Mouse (Mus musculus): ENCODE measurements around the gene Tbc1d32. TPM values are rescaled to one million over a fixed set of nuclear protein-coding genes. Genes with fewer than 3 reads are reported as not detected.

Gene Tbc1d32
- polyA plus RNA-seq, 1 experiment from 2014 or later, result 4.8 TPM

GRCm38 (mm10) chr10:56106333-56106995 is 122.0 kb downstream of the Tbc1d32 start, which contains the start of gene Msl3l2:
Gene Msl3l2, plus strand, starts transcription at chr10:56106917.
- Histone ChIP-seq H3K9ac (peak within 1 kb of the TSS; percentile 24; the same call in 1 of the 2 replicates), H3K4me3 (peak within 1 kb of the TSS; percentile 25), H3K27me3 (no peaks in the 10 kb centered on the region), H3K4me2 (replicated peaks) (peak within 1 kb of the TSS; percentile 34), H3K4me1 (no peaks in the 10 kb centered on the region; the same call in 1 of the 2 replicates), H3K36me3 (no peaks in the 10 kb centered on the region), H3K27ac (0 out of 2 replicates have a peak within 1 kb of the TSS, but pooled peaks have one; percentile 41), H3K9me3 (no peaks in the 10 kb centered on the region)
- 33% methylated on average over 18 of the region's 18 CpGs for WGBS
- no peak for ATAC-seq (ENCODE audit: insufficient number of reproducible peaks, insufficient read depth, low FRiP score, low TSS enrichment)

GRCm38 (mm10) chr10:56099641-56100310 is 128.7 kb downstream of the Tbc1d32 start:
- Histone ChIP-seq H3K4me1 (no peaks in the 10 kb centered on the region), H3K4me3 (no peak overlapping the region), H3K27ac (no peak overlapping the region), H3K27me3 (no peaks in the 10 kb centered on the region), H3K9me3 (no peaks in the 10 kb centered on the region), H3K4me2 (replicated peaks) (no peak overlapping the region), H3K9ac (no peak overlapping the region), H3K36me3 (no peaks in the 10 kb centered on the region)
- WGBS, result 86% methylated on average over 3 of the region's 3 CpGs
- ATAC-seq (ENCODE audit: insufficient number of reproducible peaks, insufficient read depth, low FRiP score, low TSS enrichment), result no peak

DNA sequence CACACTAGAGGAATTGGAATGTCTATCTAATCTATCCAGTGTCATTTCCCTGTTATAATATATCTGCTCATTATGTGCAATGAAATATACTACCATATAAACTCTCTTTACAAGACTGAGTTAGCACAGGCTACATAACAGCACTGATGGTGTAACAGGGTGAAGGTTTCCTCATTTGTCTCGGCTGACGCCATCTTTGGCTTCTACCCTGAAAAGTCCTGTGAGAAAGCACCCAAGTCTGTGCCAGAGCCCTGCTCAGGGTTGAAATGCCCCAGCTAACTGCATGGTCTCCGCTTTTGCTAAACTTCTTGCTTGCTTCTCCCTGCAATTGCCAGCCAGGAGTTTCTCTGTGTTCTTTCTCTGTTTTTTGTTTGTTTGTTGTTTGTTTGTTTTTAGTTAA is 129.4 kb downstream of the Tbc1d32 start:
- H3K27ac ChIP-seq, result no peak overlapping the region
- no peaks in the 10 kb centered on the region for H3K36me3 ChIP-seq
- H3K27me3 ChIP-seq, result no peaks in the 10 kb centered on the region
- no peaks in the 10 kb centered on the region for H3K4me1 ChIP-seq
- no peak for ATAC-seq (ENCODE audit: insufficient number of reproducible peaks, insufficient read depth, low FRiP score, low TSS enrichment)
- H3K4me3 ChIP-seq, result no peak overlapping the region
- no peak overlapping the region for H3K4me2 ChIP-seq (replicated peaks)
- no peaks in the 10 kb centered on the region for H3K9me3 ChIP-seq
- H3K9ac ChIP-seq, result no peak overlapping the region
- 85% methylated on average over 3 of the region's 3 CpGs for WGBS

DNA sequence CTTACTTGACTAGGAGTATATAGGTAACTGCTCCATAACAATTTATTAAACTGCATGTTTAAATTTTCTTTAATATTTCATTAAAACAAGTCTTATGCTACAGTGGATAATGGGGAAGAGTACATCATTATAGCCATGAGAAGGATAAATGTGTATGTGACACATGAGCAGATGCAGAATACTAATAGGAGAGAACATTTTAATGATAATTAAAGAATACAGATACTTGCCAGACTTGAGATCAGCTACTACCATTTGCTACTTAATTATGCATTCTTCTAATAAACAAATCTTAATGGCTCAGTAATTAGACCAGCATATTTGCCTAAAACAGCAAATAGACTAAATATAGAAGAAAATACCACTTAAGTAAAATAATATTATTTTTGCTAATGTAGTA is 131.7 kb downstream of the Tbc1d32 start:
- no peak overlapping the region for H3K27ac ChIP-seq
- H3K4me1 ChIP-seq, result no peaks in the 10 kb centered on the region
- no peak overlapping the region for H3K4me3 ChIP-seq
- no peaks in the 10 kb centered on the region for H3K27me3 ChIP-seq
- no peak overlapping the region for H3K9ac ChIP-seq
- ATAC-seq (ENCODE audit: insufficient number of reproducible peaks, insufficient read depth, low FRiP score, low TSS enrichment), result no peak
- no peaks in the 10 kb centered on the region for H3K36me3 ChIP-seq
- no peak overlapping the region for H3K4me2 ChIP-seq (replicated peaks)
- no peaks in the 10 kb centered on the region for H3K9me3 ChIP-seq

- no peaks in the 10 kb centered on the region for H3K36me3 ChIP-seq
- H3K4me3 ChIP-seq, result no peak overlapping the region
- WGBS, result 75% methylated on average over 5 of the region's 5 CpGs
- no peaks in the 10 kb centered on the region for H3K27me3 ChIP-seq
- H3K4me2 ChIP-seq (replicated peaks), result no peak overlapping the region
- H3K9ac ChIP-seq, result no peak overlapping the region
- no peak overlapping the region for H3K27ac ChIP-seq
- no peak for ATAC-seq (ENCODE audit: insufficient number of reproducible peaks, insufficient read depth, low FRiP score, low TSS enrichment)
- H3K9me3 ChIP-seq, result no peaks in the 10 kb centered on the region
- H3K4me1 ChIP-seq, result no peaks in the 10 kb centered on the region
Measured at GRCm38 (mm10) chr10:56094586-56094985, 133.9 kb downstream of the Tbc1d32 start.

DNA sequence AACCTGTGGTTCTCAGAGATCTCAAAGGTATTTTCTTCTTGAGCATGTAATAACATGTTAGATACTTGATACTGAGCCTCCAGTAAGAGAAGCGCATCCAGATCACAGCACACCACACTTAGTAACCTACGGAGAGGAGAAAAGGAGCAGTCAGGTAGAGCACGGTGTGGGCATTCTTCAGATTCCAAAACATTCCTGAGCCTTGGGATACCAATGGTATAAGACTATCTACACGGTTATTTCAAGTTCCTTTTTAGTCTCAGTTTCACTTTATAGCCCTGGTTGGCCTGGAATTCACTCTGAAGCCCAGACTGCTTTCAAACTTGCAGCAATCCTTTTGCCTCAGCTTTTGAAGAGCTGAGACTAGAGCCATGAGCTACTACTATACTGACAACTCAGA is 138.8 kb downstream of the Tbc1d32 start:
- Histone ChIP-seq H3K4me3 (no peak overlapping the region), H3K27me3 (no peaks in the 10 kb centered on the region), H3K9me3 (no peaks in the 10 kb centered on the region), H3K27ac (no peak overlapping the region), H3K36me3 (no peaks in the 10 kb centered on the region), H3K4me2 (replicated peaks) (no peak overlapping the region), H3K4me1 (no peaks in the 10 kb centered on the region), H3K9ac (no peak overlapping the region)
- 71% methylated on average over 4 of the region's 4 CpGs for WGBS
- ATAC-seq (ENCODE audit: insufficient number of reproducible peaks, insufficient read depth, low FRiP score, low TSS enrichment), result no peak

DNA sequence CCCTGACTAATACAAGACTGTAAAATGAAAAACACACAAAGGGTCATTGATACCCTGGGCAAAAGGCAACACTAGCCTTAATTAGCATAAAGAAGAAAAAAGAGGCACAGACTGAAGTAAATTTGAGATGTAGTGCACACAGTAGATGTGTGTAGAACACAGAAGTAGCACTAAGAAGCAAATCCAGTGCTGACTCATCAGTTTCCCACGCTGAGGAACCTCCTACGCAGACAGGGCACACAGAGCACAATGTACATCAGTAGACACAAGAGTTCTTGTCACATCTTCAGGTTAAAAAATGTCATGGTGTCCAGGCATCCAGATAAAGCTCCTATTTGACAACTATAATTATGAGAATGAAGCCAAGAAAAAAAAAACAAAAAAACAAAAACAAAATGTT is 165.7 kb downstream of the Tbc1d32 start:
- H3K36me3 ChIP-seq, result no peaks in the 10 kb centered on the region
- no peak for ATAC-seq (ENCODE audit: insufficient number of reproducible peaks, insufficient read depth, low FRiP score, low TSS enrichment)
- H3K9ac ChIP-seq, result no peak overlapping the region
- no peak overlapping the region for H3K4me2 ChIP-seq (replicated peaks)
- H3K4me1 ChIP-seq, result no peaks in the 10 kb centered on the region
- no peaks in the 10 kb centered on the region for H3K27me3 ChIP-seq
- H3K4me3 ChIP-seq, result no peak overlapping the region
- 94% methylated on average over 2 of the region's 2 CpGs for WGBS
- H3K27ac ChIP-seq, result no peak overlapping the region
- no peaks in the 10 kb centered on the region for H3K9me3 ChIP-seq

- H3K27ac ChIP-seq, result no peak overlapping the region
- ATAC-seq (ENCODE audit: insufficient number of reproducible peaks, insufficient read depth, low FRiP score, low TSS enrichment), result no peak
- H3K9ac ChIP-seq, result no peak overlapping the region
- H3K36me3 ChIP-seq, result no peaks in the 10 kb centered on the region
- H3K9me3 ChIP-seq, result no peaks in the 10 kb centered on the region
- 72% methylated on average over 2 of the region's 2 CpGs for WGBS
- H3K4me2 ChIP-seq (replicated peaks), result no peak overlapping the region
- no peak overlapping the region for H3K4me3 ChIP-seq
- H3K4me1 ChIP-seq, result no peaks in the 10 kb centered on the region
- no peaks in the 10 kb centered on the region for H3K27me3 ChIP-seq
Measured at GRCm38 (mm10) chr10:56061238-56061830, 167.2 kb downstream of the Tbc1d32 start.

DNA sequence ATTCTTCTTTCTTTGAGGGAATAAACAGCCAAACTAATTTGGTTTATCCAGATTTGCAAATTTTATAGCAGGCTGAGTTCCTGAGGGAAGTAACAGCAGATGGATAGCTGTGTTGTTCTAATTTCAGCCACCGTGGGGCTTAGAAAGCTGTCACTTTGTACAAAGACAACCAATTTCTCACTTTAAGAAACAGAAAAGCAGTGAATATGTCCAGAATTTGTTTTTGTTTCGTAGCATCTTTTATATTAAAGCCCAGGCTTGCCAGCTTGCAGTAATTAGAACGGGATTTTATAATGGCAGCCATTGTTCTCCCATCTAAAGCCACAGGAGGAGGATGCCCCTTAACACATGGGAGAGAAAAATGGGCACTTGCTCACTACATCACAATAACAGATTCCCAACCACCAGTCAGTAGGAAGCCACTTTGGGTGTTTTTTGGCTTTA is 169.5 kb downstream of the Tbc1d32 start:
- no peak for ATAC-seq (ENCODE audit: insufficient number of reproducible peaks, insufficient read depth, low FRiP score, low TSS enrichment)
- Histone ChIP-seq H3K36me3 (no peaks in the 10 kb centered on the region), H3K27ac (no peak overlapping the region), H3K4me3 (no peak overlapping the region), H3K9ac (no peak overlapping the region), H3K9me3 (no peaks in the 10 kb centered on the region), H3K4me1 (no peaks in the 10 kb centered on the region), H3K27me3 (no peaks in the 10 kb centered on the region), H3K4me2 (replicated peaks) (no peak overlapping the region)
- 67% methylated on average over 3 of the region's 3 CpGs for WGBS

DNA sequence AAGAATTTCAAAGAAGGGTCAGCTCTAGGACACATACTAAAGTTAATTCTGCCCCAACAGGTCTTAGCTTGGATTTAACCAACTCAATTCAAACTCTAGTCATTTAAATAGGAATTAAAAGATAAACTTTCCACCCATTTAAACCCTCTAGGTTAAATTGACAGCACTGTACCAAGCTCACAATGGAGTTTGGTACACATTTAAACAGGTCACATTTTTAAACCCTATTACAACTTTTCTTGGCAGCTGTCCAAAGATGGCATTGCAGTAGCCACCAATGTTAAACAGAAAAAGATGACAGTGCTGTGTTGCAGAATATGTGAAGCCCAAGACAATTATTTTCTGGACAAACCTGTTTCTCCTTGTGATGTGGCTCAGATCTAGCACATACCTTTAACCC is 203.1 kb downstream of the Tbc1d32 start:
- Histone ChIP-seq H3K9ac (no peak overlapping the region), H3K4me1 (no peaks in the 10 kb centered on the region), H3K27me3 (no peaks in the 10 kb centered on the region), H3K36me3 (no peaks in the 10 kb centered on the region), H3K9me3 (no peaks in the 10 kb centered on the region), H3K4me3 (no peak overlapping the region), H3K27ac (no peak overlapping the region), H3K4me2 (replicated peaks) (no peak overlapping the region)
- no peak for ATAC-seq (ENCODE audit: insufficient number of reproducible peaks, insufficient read depth, low FRiP score, low TSS enrichment)

DNA sequence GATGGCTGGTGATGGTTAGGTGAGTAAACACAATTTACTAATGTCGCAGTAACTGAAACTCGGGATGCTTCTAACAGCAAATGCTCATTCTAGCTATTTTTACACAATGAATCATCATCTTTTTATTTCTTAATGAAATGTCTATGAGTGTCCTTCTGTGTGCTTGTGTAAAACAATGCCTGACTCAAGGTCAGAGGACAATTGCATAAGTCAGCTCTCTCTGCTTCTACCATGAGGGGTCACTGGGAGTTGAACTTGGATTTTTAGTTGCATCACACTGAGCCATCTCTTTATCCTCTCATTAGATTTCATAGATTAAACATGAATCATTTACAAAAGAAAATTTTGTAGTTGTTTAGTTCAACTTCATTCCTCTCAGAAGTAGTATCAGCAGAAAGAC is 203.9 kb downstream of the Tbc1d32 start:
- Histone ChIP-seq H3K4me3 (no peak overlapping the region), H3K36me3 (no peaks in the 10 kb centered on the region), H3K27me3 (no peaks in the 10 kb centered on the region), H3K9ac (no peak overlapping the region), H3K27ac (no peak overlapping the region), H3K4me2 (replicated peaks) (no peak overlapping the region), H3K9me3 (no peaks in the 10 kb centered on the region), H3K4me1 (no peaks in the 10 kb centered on the region)
- WGBS, result 95% methylated on average over 2 of the region's 2 CpGs
- no peak for ATAC-seq (ENCODE audit: insufficient number of reproducible peaks, insufficient read depth, low FRiP score, low TSS enrichment)

GRCm38 (mm10) chr10:55979898-55980521 is 248.5 kb downstream of the Tbc1d32 start:
- Histone ChIP-seq H3K4me2 (replicated peaks) (no peak overlapping the region), H3K9me3 (no peaks in the 10 kb centered on the region), H3K36me3 (no peaks in the 10 kb centered on the region), H3K9ac (no peak overlapping the region), H3K4me3 (no peak overlapping the region), H3K4me1 (no peaks in the 10 kb centered on the region), H3K27ac (no peak overlapping the region), H3K27me3 (no peaks in the 10 kb centered on the region)
- WGBS, result 38% methylated on average over 2 of the region's 2 CpGs
- ATAC-seq (ENCODE audit: insufficient number of reproducible peaks, insufficient read depth, low FRiP score, low TSS enrichment), result no peak

All from embryonic facial prominence, embryonic 12.5 days (tissue).